Mouse (Mus musculus): Measurements from ENCODE around the gene Dtx3. TPM values are rescaled to one million over a fixed set of nuclear protein-coding genes. Genes with fewer than 3 reads are reported as not detected.
"Not testable (repeated sequence)": the region's sequence is repeated elsewhere in the genome, so short reads cannot be mapped to it uniquely, and the experiment has no call there.

Dtx3 gene
- polyA plus RNA-seq, 1 experiment from 2014 or later = 75.1 TPM

- peak; percentile 49 for ATAC-seq (ENCODE audit: insufficient number of reproducible peaks, low FRiP score)
- H3K4me1 ChIP-seq (replicated peaks) = peaks cover 38% of the 10 kb centered on the region
- peak overlapping the region; percentile 60 for H3K4me3 ChIP-seq
- peak overlapping the region; percentile 78 for H3K9ac ChIP-seq
- H3K27me3 ChIP-seq (replicated peaks) = peaks cover 72% of the 10 kb centered on the region
- no peak overlapping the region for H3K27ac ChIP-seq (ENCODE audit: poor library complexity, severe bottlenecking)
- WGBS = under 1% methylated on average over 41 of the region's 42 CpGs
- H3K9me3 ChIP-seq (replicated peaks) = no peaks in the 10 kb centered on the region
- H3K36me3 ChIP-seq = no peaks in the 10 kb centered on the region
- H3K4me2 ChIP-seq = peak overlapping the region; percentile 99
Observed at GRCm38 (mm10) chr10:127165354-127165653, 30.2 kb downstream of the Dtx3 start.

DNA sequence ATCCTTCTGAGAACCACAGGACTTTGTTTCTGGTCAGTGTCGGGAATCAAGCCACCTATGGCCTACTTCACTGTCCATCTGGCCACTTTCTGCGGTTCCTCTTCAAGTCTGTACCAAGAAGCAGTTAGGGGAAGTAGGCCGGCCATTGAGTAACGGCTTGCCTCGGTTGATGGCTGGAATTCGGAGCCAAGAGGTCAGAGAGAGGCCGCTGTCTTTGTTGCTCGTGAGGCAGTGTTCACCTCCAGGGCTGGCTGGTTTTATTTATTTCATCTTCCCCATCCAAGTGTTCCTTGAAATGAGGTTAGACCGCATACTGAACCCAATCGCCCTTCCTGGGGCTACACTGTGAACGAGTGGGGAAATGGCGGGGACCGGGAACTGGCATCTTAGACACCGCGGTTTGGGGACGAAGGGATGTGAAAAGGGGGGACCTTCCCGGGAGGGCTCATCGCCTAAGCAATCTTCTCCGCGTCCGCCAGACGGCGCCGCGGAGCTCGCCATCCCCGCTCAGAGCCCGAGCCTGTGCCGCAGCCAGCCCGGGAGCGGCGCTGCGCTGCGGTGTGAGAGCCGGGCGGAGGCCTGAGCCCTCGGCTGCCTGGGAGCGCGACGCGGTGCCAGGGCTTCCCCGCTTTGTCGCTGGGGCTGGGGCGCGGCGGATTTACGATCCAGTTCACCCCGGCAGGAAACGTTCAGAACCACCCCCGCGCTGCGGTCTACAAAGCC, 30.7 kb downstream of the Dtx3 start, which contains the start of gene B4galnt1:
Gene B4galnt1 (plus strand): TSS at position 595 of the 723 bp plus-strand sequence.
- peak; percentile 84 for ATAC-seq (ENCODE audit: insufficient number of reproducible peaks, low FRiP score)
- peak within 1 kb of the TSS; percentile 99 for H3K4me2 ChIP-seq
- peak within 1 kb of the TSS; percentile 60 for H3K4me3 ChIP-seq
- 3% methylated on average over 52 of the region's 52 CpGs for WGBS
- H3K9me3 ChIP-seq (replicated peaks) = no peaks in the 10 kb centered on the region
- H3K27ac ChIP-seq (ENCODE audit: poor library complexity, severe bottlenecking) = no peak within 1 kb of the TSS
- H3K9ac ChIP-seq = peak within 1 kb of the TSS; percentile 78
- H3K27me3 ChIP-seq (replicated peaks) = peaks cover 67% of the 10 kb centered on the region
- H3K36me3 ChIP-seq = no peaks in the 10 kb centered on the region
- H3K4me1 ChIP-seq (replicated peaks) = peaks cover 33% of the 10 kb centered on the region

GRCm38 (mm10) chr10:127164190-127164589, 31.3 kb downstream of the Dtx3 start:
- H3K4me1 ChIP-seq (replicated peaks) = peaks cover 31% of the 10 kb centered on the region
- no peak overlapping the region for H3K4me2 ChIP-seq
- H3K9me3 ChIP-seq (replicated peaks) = no peaks in the 10 kb centered on the region
- peaks cover 61% of the 10 kb centered on the region for H3K27me3 ChIP-seq (replicated peaks)
- ATAC-seq (ENCODE audit: insufficient number of reproducible peaks, low FRiP score) = no peak
- 80% methylated on average over 4 of the region's 4 CpGs for WGBS
- no peaks in the 10 kb centered on the region for H3K36me3 ChIP-seq
- no peak overlapping the region for H3K27ac ChIP-seq (ENCODE audit: poor library complexity, severe bottlenecking)
- no peak overlapping the region for H3K9ac ChIP-seq
- no peak overlapping the region for H3K4me3 ChIP-seq

GRCm38 (mm10) chr10:127162771-127163261, 32.7 kb downstream of the Dtx3 start:
- not testable (repeated sequence) for H3K9me3 ChIP-seq (replicated peaks); H3K4me2 ChIP-seq; H3K27ac ChIP-seq (ENCODE audit: poor library complexity, severe bottlenecking); H3K4me3 ChIP-seq; H3K36me3 ChIP-seq; H3K9ac ChIP-seq; ATAC-seq (ENCODE audit: insufficient number of reproducible peaks, low FRiP score)
- Histone ChIP-seq H3K4me1 (replicated peaks) (peaks cover 29% of the 10 kb centered on the region), H3K27me3 (replicated peaks) (peaks cover 48% of the 10 kb centered on the region)
- 45% methylated on average over 7 of the region's 7 CpGs for WGBS

GRCm38 (mm10) chr10:127160728-127161127, 34.8 kb downstream of the Dtx3 start:
- Histone ChIP-seq H3K4me1 (replicated peaks) (peaks cover 11% of the 10 kb centered on the region), H3K4me3 (no peak overlapping the region), H3K9me3 (replicated peaks) (no peaks in the 10 kb centered on the region), H3K36me3 (no peaks in the 10 kb centered on the region), H3K9ac (no peak overlapping the region), H3K27me3 (replicated peaks) (peaks cover 27% of the 10 kb centered on the region), H3K4me2 (no peak overlapping the region), H3K27ac (ENCODE audit: poor library complexity, severe bottlenecking) (no peak overlapping the region)
- ATAC-seq (ENCODE audit: insufficient number of reproducible peaks, low FRiP score) = no peak
- WGBS = 66% methylated on average over 3 of the region's 3 CpGs

DNA sequence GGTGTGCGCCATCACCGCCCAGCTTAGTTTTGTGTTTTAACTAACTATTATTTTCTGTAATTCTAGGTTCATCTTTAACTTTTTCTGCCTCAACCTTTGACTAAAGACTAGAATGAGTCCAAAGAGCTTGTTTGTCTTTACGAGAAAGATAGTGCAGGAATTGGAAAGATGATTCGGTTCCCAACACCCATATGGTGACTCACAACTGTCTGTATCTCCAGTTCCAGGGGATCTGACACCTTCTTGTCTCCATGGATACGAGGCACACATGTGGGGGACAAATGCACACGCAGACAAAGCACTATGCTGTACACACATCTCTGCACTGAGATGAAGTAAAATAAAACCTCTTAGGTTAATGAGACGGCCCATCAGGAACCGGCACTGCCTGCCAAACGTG, 35.4 kb downstream of the Dtx3 start:
- no peak overlapping the region for H3K4me2 ChIP-seq
- no peak for ATAC-seq (ENCODE audit: insufficient number of reproducible peaks, low FRiP score)
- no peak overlapping the region for H3K4me3 ChIP-seq
- no peaks in the 10 kb centered on the region for H3K9me3 ChIP-seq (replicated peaks)
- peaks cover 5% of the 10 kb centered on the region for H3K4me1 ChIP-seq (replicated peaks)
- no peak overlapping the region for H3K9ac ChIP-seq
- 82% methylated on average over 9 of the region's 9 CpGs for WGBS
- H3K27ac ChIP-seq (ENCODE audit: poor library complexity, severe bottlenecking) = no peak overlapping the region
- peaks cover 21% of the 10 kb centered on the region for H3K27me3 ChIP-seq (replicated peaks)
- H3K36me3 ChIP-seq = no peaks in the 10 kb centered on the region

GRCm38 (mm10) chr10:127158471-127158870, 37.1 kb downstream of the Dtx3 start:
- H3K27ac ChIP-seq (ENCODE audit: poor library complexity, severe bottlenecking) = no peak overlapping the region
- H3K27me3 ChIP-seq (replicated peaks) = peaks cover 8% of the 10 kb centered on the region
- WGBS = 56% methylated on average over 3 of the region's 3 CpGs
- H3K4me2 ChIP-seq = no peak overlapping the region
- no peaks in the 10 kb centered on the region for H3K9me3 ChIP-seq (replicated peaks)
- ATAC-seq (ENCODE audit: insufficient number of reproducible peaks, low FRiP score) = no peak
- H3K9ac ChIP-seq = no peak overlapping the region
- H3K4me3 ChIP-seq = no peak overlapping the region
- H3K36me3 ChIP-seq = no peaks in the 10 kb centered on the region
- H3K4me1 ChIP-seq (replicated peaks) = no peaks in the 10 kb centered on the region

- no peaks in the 10 kb centered on the region; the same call in 1 of the 2 replicates for H3K9me3 ChIP-seq (replicated peaks)
- H3K9ac ChIP-seq = no peak overlapping the region
- no peak overlapping the region for H3K27ac ChIP-seq (ENCODE audit: poor library complexity, severe bottlenecking)
- 89% methylated on average over 1 of the region's 1 CpGs for WGBS
- no peak overlapping the region for H3K4me2 ChIP-seq
- no peak overlapping the region for H3K4me3 ChIP-seq
- no peaks in the 10 kb centered on the region for H3K4me1 ChIP-seq (replicated peaks)
- no peaks in the 10 kb centered on the region for H3K27me3 ChIP-seq (replicated peaks)
- H3K36me3 ChIP-seq = no peaks in the 10 kb centered on the region
- no peak for ATAC-seq (ENCODE audit: insufficient number of reproducible peaks, low FRiP score)
Observed at GRCm38 (mm10) chr10:127156511-127156910, 39.0 kb downstream of the Dtx3 start.

DNA sequence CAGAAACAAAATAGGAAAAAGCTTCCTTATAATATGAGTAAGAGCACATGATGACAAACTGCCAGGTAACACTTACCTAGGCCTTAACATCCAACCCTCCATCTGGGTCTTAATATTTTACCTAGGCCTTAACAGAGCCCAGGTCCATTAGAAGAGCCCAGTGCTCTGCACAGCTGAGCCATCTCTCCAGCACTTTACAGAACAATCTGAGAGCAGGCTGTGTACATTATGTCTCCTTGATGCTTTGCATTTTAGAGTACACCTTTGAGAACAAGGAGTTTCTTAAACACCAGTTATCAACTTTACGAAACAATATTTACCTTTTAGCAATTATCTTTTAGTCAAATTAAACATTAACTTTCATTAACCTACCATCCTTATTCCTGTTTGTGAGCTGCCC, 39.4 kb downstream of the Dtx3 start:
- Histone ChIP-seq H3K27ac (ENCODE audit: poor library complexity, severe bottlenecking) (no peak overlapping the region), H3K4me1 (replicated peaks) (no peaks in the 10 kb centered on the region), H3K9me3 (replicated peaks) (no peaks in the 10 kb centered on the region; the same call in 1 of the 2 replicates), H3K27me3 (replicated peaks) (no peaks in the 10 kb centered on the region), H3K36me3 (no peaks in the 10 kb centered on the region), H3K4me3 (no peak overlapping the region), H3K4me2 (no peak overlapping the region), H3K9ac (no peak overlapping the region)
- 93% methylated on average over 1 of the region's 1 CpGs for WGBS
- ATAC-seq (ENCODE audit: insufficient number of reproducible peaks, low FRiP score) = no peak

GRCm38 (mm10) chr10:127154652-127155051, 40.9 kb downstream of the Dtx3 start:
- H3K9ac ChIP-seq = no peak overlapping the region
- H3K9me3 ChIP-seq (replicated peaks) = no peaks in the 10 kb centered on the region; the same call in 1 of the 2 replicates
- H3K27me3 ChIP-seq (replicated peaks) = no peaks in the 10 kb centered on the region
- no peaks in the 10 kb centered on the region for H3K36me3 ChIP-seq
- no peaks in the 10 kb centered on the region for H3K4me1 ChIP-seq (replicated peaks)
- H3K4me3 ChIP-seq = no peak overlapping the region
- H3K27ac ChIP-seq (ENCODE audit: poor library complexity, severe bottlenecking) = no peak overlapping the region
- 77% methylated on average over 5 of the region's 5 CpGs for WGBS
- H3K4me2 ChIP-seq = no peak overlapping the region
- ATAC-seq (ENCODE audit: insufficient number of reproducible peaks, low FRiP score) = no peak

DNA sequence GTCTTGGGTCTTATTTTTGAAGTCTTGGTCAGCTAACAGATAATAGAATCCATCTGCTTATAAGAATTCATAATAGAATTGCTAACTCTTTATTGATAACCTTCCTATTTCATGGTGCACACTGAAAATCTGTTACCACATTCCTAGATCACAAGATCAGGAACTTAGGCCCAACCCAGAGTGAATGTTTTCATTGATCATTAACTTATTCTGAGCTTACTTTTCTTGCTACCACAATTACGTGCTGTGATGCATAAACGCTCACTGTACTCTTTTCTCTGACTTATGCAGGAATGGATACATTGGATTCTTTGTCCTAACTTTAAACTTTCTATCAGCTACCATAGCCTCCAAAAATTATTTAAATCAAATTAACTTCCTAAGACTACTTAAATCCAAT, 41.3 kb downstream of the Dtx3 start:
- Histone ChIP-seq H3K4me3 (no peak overlapping the region), H3K27me3 (replicated peaks) (no peaks in the 10 kb centered on the region), H3K9ac (no peak overlapping the region), H3K27ac (ENCODE audit: poor library complexity, severe bottlenecking) (no peak overlapping the region), H3K36me3 (no peaks in the 10 kb centered on the region), H3K9me3 (replicated peaks) (no peaks in the 10 kb centered on the region; the same call in 1 of the 2 replicates), H3K4me2 (no peak overlapping the region), H3K4me1 (replicated peaks) (no peaks in the 10 kb centered on the region)
- 86% methylated on average over 2 of the region's 2 CpGs for WGBS
- no peak for ATAC-seq (ENCODE audit: insufficient number of reproducible peaks, low FRiP score)

DNA sequence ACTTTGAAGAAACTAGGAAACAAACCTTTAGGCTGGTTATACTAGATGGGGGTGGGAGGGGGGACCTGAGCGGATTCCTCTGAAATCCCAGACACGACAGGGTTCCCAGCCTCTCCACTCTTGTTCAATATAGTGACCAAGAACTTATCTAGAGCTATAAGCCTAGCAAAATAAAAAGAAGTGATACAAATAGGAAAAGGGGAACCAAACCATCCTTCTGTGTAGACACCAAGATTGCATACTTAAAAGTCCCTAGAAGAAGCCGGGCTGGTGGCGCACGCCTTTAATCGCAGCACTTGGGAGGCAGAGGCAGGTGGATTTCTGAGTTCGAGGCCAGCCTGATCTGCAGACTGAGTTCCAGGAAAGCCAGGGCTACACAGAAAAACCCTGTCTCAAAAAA, 42.2 kb downstream of the Dtx3 start:
- Histone ChIP-seq H3K4me2 (no peak overlapping the region), H3K36me3 (no peaks in the 10 kb centered on the region), H3K4me3 (no peak overlapping the region), H3K9ac (no peak overlapping the region), H3K4me1 (replicated peaks) (no peaks in the 10 kb centered on the region), H3K27ac (ENCODE audit: poor library complexity, severe bottlenecking) (no peak overlapping the region), H3K27me3 (replicated peaks) (no peaks in the 10 kb centered on the region), H3K9me3 (replicated peaks) (no peaks in the 10 kb centered on the region; the same call in 1 of the 2 replicates)
- ATAC-seq (ENCODE audit: insufficient number of reproducible peaks, low FRiP score) = no peak
- WGBS = 91% methylated on average over 7 of the region's 7 CpGs
